Comparison of ENCODE assay signal across 20 mouse cellular contexts in the genomic region with DNA sequence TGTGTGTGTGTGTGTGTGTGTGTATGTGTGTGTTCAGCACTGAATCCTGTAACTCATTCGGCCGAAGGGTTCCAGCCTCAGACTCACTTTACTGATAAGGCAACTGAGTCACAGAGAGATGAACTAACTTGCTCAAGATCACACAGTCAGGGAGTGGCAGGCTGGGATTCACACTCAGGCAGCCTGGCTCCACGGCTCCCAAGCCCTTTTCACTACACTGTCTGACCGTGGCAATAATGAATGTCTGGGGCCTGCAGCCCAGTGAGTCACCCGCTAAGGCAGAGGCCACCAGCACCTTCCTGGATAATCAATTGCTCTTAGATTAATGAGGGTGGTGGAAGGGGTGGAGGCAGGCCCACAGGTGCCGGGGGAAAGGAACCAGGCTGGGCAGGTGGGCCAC.
"Had no signal": no experiment of that assay in that cellular context is flagged by ENCODE, and none has a peak within 500 bp of the region (broad histone marks: within the 10 kb centered on the region; RNA-seq: fewer than 3 reads in every experiment).

No protein-coding gene starts in this region.

- H3K27ac ChIP-seq: lung, embryonic 15.5 days; macrophage; midbrain, embryonic 13.5 days; midbrain, embryonic 15.5 days; neural tube, embryonic 12.5 days; stomach, embryonic 15.5 days had no signal

- H3K27me3 ChIP-seq: lung, embryonic 15.5 days; megakaryocyte, embryonic 14.5 days; midbrain, embryonic 13.5 days; midbrain, embryonic 15.5 days; neural tube, embryonic 12.5 days; stomach, embryonic 15.5 days had no signal

- H3K9ac ChIP-seq: liver, postnatal 0 days; lung, embryonic 15.5 days; midbrain, embryonic 13.5 days; midbrain, embryonic 15.5 days; neural tube, embryonic 12.5 days; stomach, embryonic 15.5 days had no signal

- ATAC-seq: liver, postnatal 0 days; lung, postnatal 0 days; midbrain, embryonic 13.5 days; midbrain, embryonic 15.5 days had no signal

- H3K9me3 ChIP-seq: lung, embryonic 15.5 days; megakaryocyte, embryonic 14.5 days; midbrain, embryonic 13.5 days; midbrain, embryonic 15.5 days; neural tube, embryonic 12.5 days; stomach, embryonic 15.5 days had no signal

- H3K4me2 ChIP-seq: lung, embryonic 15.5 days; midbrain, embryonic 11.5 days; midbrain, embryonic 13.5 days; midbrain, embryonic 15.5 days; neural tube, embryonic 12.5 days; stomach, embryonic 15.5 days had no signal

- DNase-seq: liver, postnatal 0 days; lung, adult 2 months; lung, postnatal 14 days; lung, postnatal 36 days; retina, postnatal 1 day; right cerebral cortex, adult 18-20 months; right cerebral cortex, postnatal 25 days; right cerebral cortex, postnatal 4 days; thymus, adult 2 months; thymus, postnatal 25 days; thymus, postnatal 4 days had no signal

- H3K4me3 ChIP-seq: lung, embryonic 15.5 days; megakaryocyte, embryonic 14.5 days; midbrain, embryonic 13.5 days; midbrain, embryonic 15.5 days; neural tube, embryonic 12.5 days; stomach, embryonic 15.5 days had no signal

- H3K36me3 ChIP-seq: lung, embryonic 15.5 days; midbrain, embryonic 13.5 days; midbrain, embryonic 15.5 days; neural tube, embryonic 12.5 days; stomach, embryonic 15.5 days had no signal
